Mouse (Mus musculus) lung, embryonic 16.5 days (tissue): ENCODE measurements at regions not wholly inside any gene's neighbourhood (a gene's known extent, or its start where the extent isn't known, plus 50 kb on each side); places are given as distances from the start of the nearest gene placed in this dataset.
A peak's percentile ranks its signal among the peaks of the same experiment; 100 is the strongest.

ENCODE experiments used
- ATAC-seq: fragments of 200-750 bp; cut with Nextera tagmentation; 2 replicates; pipeline ENCODE4 v1.8.0; 2017; ENCODE audit warnings: low read depth, mild to moderate bottlenecking, moderate library complexity
- H3K27ac ChIP-seq: fragments of 300-500 bp; sonication (generic); 2 replicates; pipeline ENCODE4 v1.5.1; 2014; ENCODE audit warnings: mild to moderate bottlenecking, control low read depth, low read length
- H3K27me3 ChIP-seq: fragments of 300-500 bp; sonication (generic); 2 replicates; pipeline ENCODE4 v1.6.1; 2014; ENCODE audit warnings: low read depth, low read length, mixed read lengths; ENCODE audit not compliant: control insufficient read depth, insufficient read depth
- H3K36me3 ChIP-seq: fragments of 300-500 bp; sonication (generic); 2 replicates; pipeline ENCODE4 v1.6.1; 2014; ENCODE audit warnings: low read length; ENCODE audit not compliant: control insufficient read depth, insufficient read depth
- H3K4me1 ChIP-seq: fragments of 300-500 bp; sonication (generic); replicated peaks from 2 replicates; pipeline ENCODE4 v1.6.1; 2014; ENCODE audit warnings: low read length, mixed read lengths; ENCODE audit not compliant: control insufficient read depth, insufficient read depth
- H3K4me2 ChIP-seq: fragments of 300-500 bp; sonication (generic); 2 replicates; pipeline ENCODE4 v1.6.1; 2014; ENCODE audit warnings: low read depth, low read length, control low read depth
- H3K4me3 ChIP-seq: fragments of 300-500 bp; sonication (generic); 2 replicates; pipeline ENCODE4 v1.5.1; 2014; ENCODE audit warnings: mild to moderate bottlenecking, low read length, control low read depth
- H3K9ac ChIP-seq: fragments of 300-500 bp; sonication (generic); 2 replicates; pipeline ENCODE4 v1.6.1; 2014; ENCODE audit warnings: low read length, control low read depth
- H3K9me3 ChIP-seq: fragments of 300-500 bp; sonication (generic); 2 replicates; pipeline ENCODE4 v1.6.1; 2016; ENCODE audit warnings: low read length; ENCODE audit not compliant: control insufficient read depth
- WGBS: fragments of 180-500 bp; shearing (Covaris S2); extraction: QIAGEN DNeasy Blood & Tissue Kit; methylation state at CpG from one replicate; pipeline ENCODE4 v1.1.7; 2014; 5-methylcytosine and 5-hydroxymethylcytosine counted together

GRCm38 (mm10) chr6:93076681-93077080, 133.4 kb upstream of the Adamts9 start:
- no peaks in the 10 kb centered on the region for H3K27me3 ChIP-seq
- no peaks in the 10 kb centered on the region for H3K36me3 ChIP-seq
- no peak overlapping the region for H3K27ac ChIP-seq
- H3K9ac ChIP-seq, result no peak overlapping the region
- no peak overlapping the region for H3K4me3 ChIP-seq
- H3K4me2 ChIP-seq, result no peak overlapping the region
- WGBS, result 80% methylated on average over 1 of the region's 1 CpGs
- no peak for ATAC-seq
- no peaks in the 10 kb centered on the region for H3K4me1 ChIP-seq
- no peaks in the 10 kb centered on the region for H3K9me3 ChIP-seq

GRCm38 (mm10) chr6:93075867-93076266, 132.6 kb upstream of the Adamts9 start:
- no peaks in the 10 kb centered on the region for H3K27me3 ChIP-seq
- H3K4me2 ChIP-seq, result no peak overlapping the region
- H3K9ac ChIP-seq, result no peak overlapping the region
- WGBS, result 46% methylated on average over 5 of the region's 5 CpGs
- no peak for ATAC-seq
- no peaks in the 10 kb centered on the region for H3K36me3 ChIP-seq
- no peak overlapping the region for H3K4me3 ChIP-seq
- H3K4me1 ChIP-seq, result no peaks in the 10 kb centered on the region
- no peak overlapping the region for H3K27ac ChIP-seq
- H3K9me3 ChIP-seq, result no peaks in the 10 kb centered on the region

- Histone ChIP-seq H3K4me1 (no peaks in the 10 kb centered on the region), H3K9ac (no peak overlapping the region), H3K27ac (no peak overlapping the region), H3K9me3 (no peaks in the 10 kb centered on the region), H3K4me3 (no peak overlapping the region), H3K27me3 (no peaks in the 10 kb centered on the region), H3K36me3 (no peaks in the 10 kb centered on the region), H3K4me2 (no peak overlapping the region)
- WGBS, result 65% methylated on average over 4 of the region's 4 CpGs
- ATAC-seq, result no peak
These were observed 131.7 kb upstream of the Adamts9 start for GRCm38 (mm10) chr6:93075011-93075410.

GRCm38 (mm10) chr6:93070916-93071315, 127.6 kb upstream of the Adamts9 start:
- Histone ChIP-seq H3K27me3 (no peaks in the 10 kb centered on the region), H3K4me2 (no peak overlapping the region), H3K9ac (no peak overlapping the region), H3K27ac (no peak overlapping the region), H3K36me3 (no peaks in the 10 kb centered on the region), H3K4me1 (peaks cover 11% of the 10 kb centered on the region), H3K9me3 (no peaks in the 10 kb centered on the region), H3K4me3 (no peak overlapping the region)
- 62% methylated on average over 5 of the region's 5 CpGs for WGBS
- no peak for ATAC-seq

GRCm38 (mm10) chr6:93067808-93068207, 124.5 kb upstream of the Adamts9 start:
- no peaks in the 10 kb centered on the region for H3K27me3 ChIP-seq
- peaks cover 22% of the 10 kb centered on the region for H3K4me1 ChIP-seq
- no peak overlapping the region for H3K9ac ChIP-seq
- no peak overlapping the region for H3K27ac ChIP-seq
- no peak overlapping the region for H3K4me2 ChIP-seq
- H3K9me3 ChIP-seq, result no peaks in the 10 kb centered on the region
- 90% methylated on average over 5 of the region's 5 CpGs for WGBS
- ATAC-seq, result no peak
- H3K4me3 ChIP-seq, result no peak overlapping the region
- H3K36me3 ChIP-seq, result no peaks in the 10 kb centered on the region

- ATAC-seq, result no peak
- Histone ChIP-seq H3K9ac (peak overlapping the region; percentile 53), H3K27ac (peak overlapping the region; percentile 90), H3K4me2 (0 out of 2 replicates have a peak overlapping the region, but pooled peaks have one; percentile 11), H3K27me3 (no peaks in the 10 kb centered on the region), H3K36me3 (no peaks in the 10 kb centered on the region), H3K9me3 (no peaks in the 10 kb centered on the region), H3K4me1 (peaks cover 26% of the 10 kb centered on the region), H3K4me3 (no peak overlapping the region)
- WGBS, result 35% methylated on average over 11 of the region's 11 CpGs
These were observed 123.5 kb upstream of the Adamts9 start for GRCm38 (mm10) chr6:93066553-93067376.

- ATAC-seq, result peak; percentile 69
- Histone ChIP-seq H3K4me3 (no peak overlapping the region), H3K9me3 (no peaks in the 10 kb centered on the region), H3K27ac (peak overlapping the region; percentile 90), H3K27me3 (no peaks in the 10 kb centered on the region), H3K4me1 (peaks cover 26% of the 10 kb centered on the region), H3K4me2 (0 out of 2 replicates have a peak overlapping the region, but pooled peaks have one; percentile 9), H3K9ac (no peak overlapping the region), H3K36me3 (no peaks in the 10 kb centered on the region)
- WGBS, result 41% methylated on average over 12 of the region's 12 CpGs
These were observed 122.7 kb upstream of the Adamts9 start for GRCm38 (mm10) chr6:93065917-93066552.

GRCm38 (mm10) chr6:93065366-93065765, 122.1 kb upstream of the Adamts9 start:
- H3K4me1 ChIP-seq, result peaks cover 26% of the 10 kb centered on the region
- WGBS, result 43% methylated on average over 6 of the region's 6 CpGs
- H3K36me3 ChIP-seq, result no peaks in the 10 kb centered on the region
- no peaks in the 10 kb centered on the region for H3K27me3 ChIP-seq
- no peak overlapping the region for H3K4me3 ChIP-seq
- peak; percentile 72 for ATAC-seq
- no peak overlapping the region for H3K4me2 ChIP-seq
- no peaks in the 10 kb centered on the region for H3K9me3 ChIP-seq
- no peak overlapping the region for H3K9ac ChIP-seq
- H3K27ac ChIP-seq, result peak overlapping the region; percentile 57

- Histone ChIP-seq H3K27ac (no peak overlapping the region), H3K9me3 (no peaks in the 10 kb centered on the region), H3K4me2 (no peak overlapping the region), H3K4me3 (no peak overlapping the region), H3K27me3 (no peaks in the 10 kb centered on the region), H3K9ac (no peak overlapping the region), H3K4me1 (peaks cover 26% of the 10 kb centered on the region), H3K36me3 (no peaks in the 10 kb centered on the region)
- no peak for ATAC-seq
- 74% methylated on average over 7 of the region's 7 CpGs for WGBS
These were observed 121.1 kb upstream of the Adamts9 start for GRCm38 (mm10) chr6:93064366-93064765.
